Mouse (Mus musculus) embryonic facial prominence, embryonic 12.5 days (tissue): Measurements from ENCODE around the gene Cdkal1. TPM values are rescaled to one million over a fixed set of nuclear protein-coding genes. Genes with fewer than 3 reads are reported as not detected.

Experiments used
- ATAC-seq: fragments of 200-750 bp; cut with Nextera tagmentation; 2 replicates; pipeline ENCODE4 v1.8.0; 2017; ENCODE audit not compliant: insufficient number of reproducible peaks, insufficient read depth, low FRiP score, low TSS enrichment
- H3K27ac ChIP-seq: fragments of 300-500 bp; sonication (generic); 2 replicates; pipeline ENCODE4 v1.5.1; 2016; ENCODE audit warnings: mild to moderate bottlenecking
- H3K27me3 ChIP-seq: fragments of 300-500 bp; sonication (generic); 2 replicates; pipeline ENCODE4 v1.6.1; 2016; ENCODE audit warnings: mild to moderate bottlenecking, moderate library complexity
- H3K36me3 ChIP-seq: fragments of 300-500 bp; sonication (generic); 2 replicates; pipeline ENCODE4 v1.6.1; 2016; ENCODE audit warnings: mild to moderate bottlenecking
- H3K4me1 ChIP-seq: fragments of 300-500 bp; sonication (generic); 2 replicates; pipeline ENCODE4 v1.6.1; 2016
- H3K4me2 ChIP-seq: fragments of 300-500 bp; sonication (generic); replicated peaks from 2 replicates; pipeline ENCODE4 v1.6.1; 2016; ENCODE audit warnings: mild to moderate bottlenecking, moderate library complexity
- H3K4me3 ChIP-seq: fragments of 300-500 bp; sonication (generic); 2 replicates; pipeline ENCODE4 v1.5.1; 2016; ENCODE audit warnings: mild to moderate bottlenecking
- H3K9ac ChIP-seq: fragments of 300-500 bp; sonication (generic); 2 replicates; pipeline ENCODE4 v1.6.1; 2016; ENCODE audit warnings: mild to moderate bottlenecking, moderate library complexity
- H3K9me3 ChIP-seq: fragments of 300-500 bp; sonication (generic); 2 replicates; pipeline ENCODE4 v1.6.1; 2016; ENCODE audit warnings: mild to moderate bottlenecking, moderate library complexity
- WGBS: fragments of 180-500 bp; shearing (Covaris S2); methylation state at CpG from one replicate; pipeline ENCODE4 v1.1.7; 2016; 5-methylcytosine and 5-hydroxymethylcytosine counted together
- polyA plus RNA-seq: library from polyadenylated mRNA; unstranded; fragments of >200 nt; fragmentation: Nextera tagmentation; extraction: Ambion mirVana; gene quantifications from 2 replicates; pipeline ENCODE4 v1.2.1, GENCODE M21; 2016

The Cdkal1 gene
- polyA plus RNA-seq, 1 experiment from 2014 or later = 42.7 TPM

GRCm38 (mm10) chr13:29642226-29642625 lies 213.2 kb downstream of the Cdkal1 start:
- Histone ChIP-seq H3K4me3 (no peak overlapping the region), H3K4me1 (no peaks in the 10 kb centered on the region), H3K9me3 (no peaks in the 10 kb centered on the region), H3K36me3 (no peaks in the 10 kb centered on the region), H3K27ac (no peak overlapping the region), H3K27me3 (no peaks in the 10 kb centered on the region), H3K4me2 (no peak overlapping the region), H3K9ac (no peak overlapping the region)
- 68% methylated on average over 2 of the region's 2 CpGs for WGBS
- ATAC-seq = no peak

DNA sequence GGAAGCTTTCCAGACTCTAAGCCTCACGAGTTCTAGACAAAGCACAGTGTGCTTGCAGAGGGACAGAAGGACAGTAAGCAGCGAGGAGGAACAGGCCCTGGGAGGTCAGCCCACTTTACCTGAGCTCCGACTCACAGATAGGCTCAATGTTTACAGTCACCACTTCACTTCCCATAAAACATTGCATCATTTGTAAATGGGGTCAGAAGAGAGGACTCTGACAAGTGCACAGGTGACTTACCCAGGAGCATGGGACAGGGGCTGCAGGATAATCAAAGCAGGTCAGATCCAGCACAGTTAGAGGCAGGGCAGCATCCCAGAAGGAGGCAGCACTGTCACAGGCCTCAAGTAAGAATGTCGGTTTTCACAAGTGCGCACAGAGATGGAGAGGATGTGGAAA lies 214.3 kb downstream of the Cdkal1 start:
- H3K9ac ChIP-seq = no peak overlapping the region
- ATAC-seq = no peak
- H3K27ac ChIP-seq = no peak overlapping the region
- H3K4me2 ChIP-seq = no peak overlapping the region
- 84% methylated on average over 5 of the region's 5 CpGs for WGBS
- H3K36me3 ChIP-seq = no peaks in the 10 kb centered on the region
- no peaks in the 10 kb centered on the region for H3K27me3 ChIP-seq
- no peaks in the 10 kb centered on the region for H3K4me1 ChIP-seq
- H3K9me3 ChIP-seq = no peaks in the 10 kb centered on the region
- H3K4me3 ChIP-seq = no peak overlapping the region

DNA sequence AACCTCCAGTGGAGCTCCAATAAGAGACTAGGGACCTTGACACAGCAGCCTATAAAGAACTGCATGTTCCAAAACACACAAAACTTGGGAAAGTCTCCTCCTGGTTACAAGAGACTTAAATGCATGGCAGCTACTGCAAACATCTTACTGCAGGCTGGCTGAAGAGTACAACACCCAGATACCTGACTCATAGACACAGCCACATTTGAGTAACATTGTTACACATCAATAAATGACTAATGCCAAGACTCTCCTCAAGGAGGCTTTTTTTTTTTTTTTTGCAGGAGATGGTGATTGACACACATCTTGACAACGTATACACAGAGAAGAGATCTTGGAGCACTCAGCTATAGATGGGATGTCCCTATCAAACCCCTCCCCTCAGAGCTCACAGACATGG lies 215.3 kb downstream of the Cdkal1 start:
- Histone ChIP-seq H3K9me3 (no peaks in the 10 kb centered on the region), H3K27me3 (no peaks in the 10 kb centered on the region), H3K9ac (no peak overlapping the region), H3K4me3 (no peak overlapping the region), H3K27ac (no peak overlapping the region), H3K4me1 (no peaks in the 10 kb centered on the region), H3K4me2 (no peak overlapping the region), H3K36me3 (no peaks in the 10 kb centered on the region)
- 44% methylated on average over 1 of the region's 1 CpGs for WGBS
- no peak for ATAC-seq

GRCm38 (mm10) chr13:29638303-29638702 lies 217.2 kb downstream of the Cdkal1 start:
- H3K4me1 ChIP-seq = no peaks in the 10 kb centered on the region
- H3K9me3 ChIP-seq = no peaks in the 10 kb centered on the region
- H3K9ac ChIP-seq = no peak overlapping the region
- H3K4me2 ChIP-seq = no peak overlapping the region
- ATAC-seq = no peak
- WGBS = 80% methylated on average over 4 of the region's 4 CpGs
- no peak overlapping the region for H3K4me3 ChIP-seq
- H3K36me3 ChIP-seq = no peaks in the 10 kb centered on the region
- no peaks in the 10 kb centered on the region for H3K27me3 ChIP-seq
- no peak overlapping the region for H3K27ac ChIP-seq

DNA sequence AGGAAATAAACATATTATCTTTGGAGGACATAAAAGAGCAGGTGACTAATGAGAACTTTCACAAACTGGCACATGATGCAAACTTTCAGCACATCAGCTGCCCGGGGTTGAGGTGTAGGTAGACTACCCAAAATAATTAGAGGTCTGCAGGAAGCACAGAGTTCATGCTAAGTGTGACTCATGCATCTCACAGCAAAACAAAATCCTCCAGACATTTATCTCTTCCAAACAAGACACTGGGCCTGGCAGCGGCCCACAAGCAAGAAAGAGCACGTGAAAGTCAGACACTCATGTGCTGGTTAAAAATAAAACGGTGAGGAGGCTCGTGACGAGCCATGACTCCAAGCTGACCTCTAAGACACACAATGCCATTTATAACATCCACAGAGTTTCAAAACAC lies 217.7 kb downstream of the Cdkal1 start:
- 72% methylated on average over 6 of the region's 6 CpGs for WGBS
- Histone ChIP-seq H3K4me2 (no peak overlapping the region), H3K27ac (no peak overlapping the region), H3K36me3 (no peaks in the 10 kb centered on the region), H3K4me3 (no peak overlapping the region), H3K9ac (no peak overlapping the region), H3K4me1 (no peaks in the 10 kb centered on the region), H3K9me3 (no peaks in the 10 kb centered on the region), H3K27me3 (no peaks in the 10 kb centered on the region)
- ATAC-seq = no peak

- no peak overlapping the region for H3K27ac ChIP-seq
- no peak overlapping the region for H3K4me2 ChIP-seq
- H3K27me3 ChIP-seq = no peaks in the 10 kb centered on the region
- no peaks in the 10 kb centered on the region for H3K36me3 ChIP-seq
- WGBS = 64% methylated on average over 3 of the region's 3 CpGs
- 0 out of 2 replicates have a peak, but pooled peaks cover 4% of the 10 kb centered on the region for H3K4me1 ChIP-seq
- ATAC-seq = no peak
- no peaks in the 10 kb centered on the region for H3K9me3 ChIP-seq
- H3K4me3 ChIP-seq = no peak overlapping the region
- no peak overlapping the region for H3K9ac ChIP-seq
Observed at GRCm38 (mm10) chr13:29635581-29635980, 219.9 kb downstream of the Cdkal1 start.

GRCm38 (mm10) chr13:29631342-29631741 lies 224.1 kb downstream of the Cdkal1 start:
- no peak overlapping the region for H3K4me3 ChIP-seq
- 0 out of 2 replicates have a peak, but pooled peaks cover 4% of the 10 kb centered on the region for H3K4me1 ChIP-seq
- H3K4me2 ChIP-seq = no peak overlapping the region
- no peak for ATAC-seq
- H3K9ac ChIP-seq = 0 out of 2 replicates have a peak overlapping the region, but pooled peaks have one; percentile 15
- H3K27me3 ChIP-seq = no peaks in the 10 kb centered on the region
- no peaks in the 10 kb centered on the region for H3K36me3 ChIP-seq
- no peak overlapping the region for H3K27ac ChIP-seq
- WGBS = 58% methylated on average over 5 of the region's 5 CpGs
- H3K9me3 ChIP-seq = no peaks in the 10 kb centered on the region

- Histone ChIP-seq H3K9me3 (no peaks in the 10 kb centered on the region), H3K27me3 (no peaks in the 10 kb centered on the region), H3K9ac (no peak overlapping the region), H3K4me3 (no peak overlapping the region), H3K36me3 (no peaks in the 10 kb centered on the region), H3K27ac (0 out of 2 replicates have a peak overlapping the region, but pooled peaks have one; percentile 30), H3K4me2 (no peak overlapping the region), H3K4me1 (0 out of 2 replicates have a peak, but pooled peaks cover 4% of the 10 kb centered on the region)
- ATAC-seq = no peak
- 38% methylated on average over 5 of the region's 5 CpGs for WGBS
Observed at GRCm38 (mm10) chr13:29628607-29629006, 226.9 kb downstream of the Cdkal1 start.

- no peaks in the 10 kb centered on the region for H3K9me3 ChIP-seq
- no peak overlapping the region for H3K4me3 ChIP-seq
- no peak overlapping the region for H3K9ac ChIP-seq
- no peaks in the 10 kb centered on the region for H3K27me3 ChIP-seq
- WGBS = 88% methylated on average over 7 of the region's 7 CpGs
- H3K4me2 ChIP-seq = no peak overlapping the region
- H3K36me3 ChIP-seq = no peaks in the 10 kb centered on the region
- 0 out of 2 replicates have a peak, but pooled peaks cover 4% of the 10 kb centered on the region for H3K4me1 ChIP-seq
- ATAC-seq = no peak
- H3K27ac ChIP-seq = no peak overlapping the region
Observed at GRCm38 (mm10) chr13:29627438-29628124, 227.9 kb downstream of the Cdkal1 start.

GRCm38 (mm10) chr13:29624929-29625328 lies 230.5 kb downstream of the Cdkal1 start:
- H3K36me3 ChIP-seq = no peaks in the 10 kb centered on the region
- ATAC-seq = no peak
- 82% methylated on average over 1 of the region's 1 CpGs for WGBS
- H3K4me2 ChIP-seq = no peak overlapping the region
- H3K9ac ChIP-seq = no peak overlapping the region
- no peaks in the 10 kb centered on the region for H3K27me3 ChIP-seq
- no peaks in the 10 kb centered on the region for H3K9me3 ChIP-seq
- no peak overlapping the region for H3K27ac ChIP-seq
- H3K4me1 ChIP-seq = no peaks in the 10 kb centered on the region
- no peak overlapping the region for H3K4me3 ChIP-seq

GRCm38 (mm10) chr13:29623636-29624239 lies 231.7 kb downstream of the Cdkal1 start:
- no peak overlapping the region for H3K27ac ChIP-seq
- no peaks in the 10 kb centered on the region for H3K36me3 ChIP-seq
- peaks cover 11% of the 10 kb centered on the region; the same call in 1 of the 2 replicates for H3K4me1 ChIP-seq
- 65% methylated on average over 1 of the region's 1 CpGs for WGBS
- no peak overlapping the region for H3K4me2 ChIP-seq
- H3K9me3 ChIP-seq = no peaks in the 10 kb centered on the region
- no peak for ATAC-seq
- H3K4me3 ChIP-seq = no peak overlapping the region
- no peaks in the 10 kb centered on the region for H3K27me3 ChIP-seq
- no peak overlapping the region for H3K9ac ChIP-seq

DNA sequence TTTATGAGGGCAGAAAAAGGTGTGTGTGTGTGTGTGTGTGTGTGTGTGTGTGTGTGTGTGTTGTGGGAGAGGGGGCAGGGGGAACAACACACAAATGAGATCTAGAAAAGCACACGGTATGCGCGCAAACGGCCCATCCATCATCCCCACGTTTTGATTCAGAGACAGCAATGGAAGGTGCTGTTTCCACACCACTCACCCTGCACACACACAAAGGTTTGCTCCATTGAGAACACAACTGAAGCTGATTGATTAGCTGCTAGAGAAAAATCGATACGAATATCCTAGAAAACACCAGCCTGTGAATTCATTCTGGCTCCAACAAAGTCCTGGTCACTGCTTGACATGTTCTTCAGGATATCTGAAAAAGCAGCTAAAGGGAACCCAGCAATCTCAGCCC lies 233.6 kb downstream of the Cdkal1 start:
- H3K4me1 ChIP-seq = peaks cover 11% of the 10 kb centered on the region; the same call in 1 of the 2 replicates
- no peaks in the 10 kb centered on the region for H3K27me3 ChIP-seq
- H3K27ac ChIP-seq = no peak overlapping the region
- no peak overlapping the region for H3K9ac ChIP-seq
- no peak overlapping the region for H3K4me2 ChIP-seq
- no peak for ATAC-seq
- H3K4me3 ChIP-seq = no peak overlapping the region
- H3K9me3 ChIP-seq = no peaks in the 10 kb centered on the region
- no peaks in the 10 kb centered on the region for H3K36me3 ChIP-seq
- 89% methylated on average over 7 of the region's 7 CpGs for WGBS
